Mouse (Mus musculus): ENCODE data around the gene Lrp4.

The Lrp4 gene

GRCm38 (mm10) chr2:91457259-91457655 lies at the start of gene Lrp4:
Lrp4 (plus strand) TSS chr2:91457511.
- peak; percentile 41 for DNase-seq (ENCODE audit: low read depth)

- no peak for DNase-seq (ENCODE audit: low read depth)
Measured at GRCm38 (mm10) chr2:91408031-91408430, 49.3 kb upstream of the Lrp4 start.

GRCm38 (mm10) chr2:91411473-91411872 lies 45.8 kb upstream of the Lrp4 start:
- peak; percentile 77 for DNase-seq (ENCODE audit: low read depth)

- DNase-seq (ENCODE audit: low read depth) = no peak
Measured at GRCm38 (mm10) chr2:91412361-91412760, 45.0 kb upstream of the Lrp4 start.

GRCm38 (mm10) chr2:91413811-91414210 lies 43.5 kb upstream of the Lrp4 start:
- DNase-seq (ENCODE audit: low read depth) = no peak

- DNase-seq (ENCODE audit: low read depth) = no peak
Measured at GRCm38 (mm10) chr2:91421641-91422040, 35.7 kb upstream of the Lrp4 start.

GRCm38 (mm10) chr2:91424061-91424720 lies 33.1 kb upstream of the Lrp4 start:
- DNase-seq (ENCODE audit: low read depth) = no peak

- DNase-seq (ENCODE audit: low read depth) = no peak
Measured at GRCm38 (mm10) chr2:91426321-91426720, 31.0 kb upstream of the Lrp4 start.

GRCm38 (mm10) chr2:91429146-91429545 lies 28.2 kb upstream of the Lrp4 start:
- DNase-seq (ENCODE audit: low read depth) = no peak

GRCm38 (mm10) chr2:91429915-91430599 lies 27.3 kb upstream of the Lrp4 start:
- no peak for DNase-seq (ENCODE audit: low read depth)

GRCm38 (mm10) chr2:91430600-91430919 lies 26.8 kb upstream of the Lrp4 start:
- DNase-seq (ENCODE audit: low read depth) = no peak

- DNase-seq (ENCODE audit: low read depth) = no peak
Measured at GRCm38 (mm10) chr2:91436713-91437112, 20.6 kb upstream of the Lrp4 start.

GRCm38 (mm10) chr2:91437116-91437815 lies 20.0 kb upstream of the Lrp4 start:
- DNase-seq (ENCODE audit: low read depth) = no peak

GRCm38 (mm10) chr2:91439271-91439670 lies 18.0 kb upstream of the Lrp4 start:
- DNase-seq (ENCODE audit: low read depth) = no peak

GRCm38 (mm10) chr2:91439876-91440275 lies 17.4 kb upstream of the Lrp4 start:
- DNase-seq (ENCODE audit: low read depth) = no peak

GRCm38 (mm10) chr2:91440686-91441085 lies 16.6 kb upstream of the Lrp4 start:
- no peak for DNase-seq (ENCODE audit: low read depth)

GRCm38 (mm10) chr2:91441715-91442114 lies 15.6 kb upstream of the Lrp4 start:
- DNase-seq (ENCODE audit: low read depth) = no peak

GRCm38 (mm10) chr2:91442241-91442640 lies 15.1 kb upstream of the Lrp4 start:
- no peak for DNase-seq (ENCODE audit: low read depth)

- DNase-seq (ENCODE audit: low read depth) = peak; percentile 97
Measured at GRCm38 (mm10) chr2:91444286-91444892, 12.9 kb upstream of the Lrp4 start, which contains the start of gene 1110051M20Rik. 1110051M20Rik (minus strand) TSS chr2:91444704.

GRCm38 (mm10) chr2:91449662-91450061 lies 7.6 kb upstream of the Lrp4 start:
- DNase-seq (ENCODE audit: low read depth) = no peak

GRCm38 (mm10) chr2:91450316-91450715 lies 7.0 kb upstream of the Lrp4 start:
- DNase-seq (ENCODE audit: low read depth) = no peak

GRCm38 (mm10) chr2:91452658-91453057 lies 4.7 kb upstream of the Lrp4 start:
- peak; percentile 23 for DNase-seq (ENCODE audit: low read depth)

All from NIH3T3 (cell line).